Mouse (Mus musculus): ENCODE measurements around the gene Spsb1. TPM values are rescaled to one million over a fixed set of nuclear protein-coding genes. Genes with fewer than 3 reads are reported as not detected.

The Spsb1 gene
- polyA plus RNA-seq, 1 experiment from 2014 or later = 7.0 TPM

- Histone ChIP-seq H3K4me1 (replicated peaks; ENCODE audit: control insufficient read depth, insufficient read depth, low read length) (no peaks in the 10 kb centered on the region), H3K27me3 (ENCODE audit: control insufficient read depth, insufficient read depth, low read length) (no peaks in the 10 kb centered on the region), H3K4me2 (replicated peaks) (no peak overlapping the region), H3K36me3 (replicated peaks; ENCODE audit: control insufficient read depth, insufficient read depth) (no peaks in the 10 kb centered on the region), H3K9ac (no peak overlapping the region), H3K27ac (no peak overlapping the region), H3K9me3 (ENCODE audit: control insufficient read depth, low read length) (no peaks in the 10 kb centered on the region), H3K4me3 (replicated peaks; ENCODE audit: low read length) (no peak overlapping the region)
- ATAC-seq (ENCODE audit: low FRiP score) = no peak
- 80% methylated on average over 7 of the region's 7 CpGs for WGBS
- no peak for DNase-seq (ENCODE audit: low spot score)
Observed at GRCm38 (mm10) chr4:149996440-149996839, 41.6 kb upstream of the Spsb1 start.

GRCm38 (mm10) chr4:149995911-149996310 is 41.1 kb upstream of the Spsb1 start:
- Histone ChIP-seq H3K4me3 (replicated peaks; ENCODE audit: low read length) (no peak overlapping the region), H3K4me1 (replicated peaks; ENCODE audit: control insufficient read depth, insufficient read depth, low read length) (peaks cover 3% of the 10 kb centered on the region; the same call in 1 of the 2 replicates), H3K9ac (no peak overlapping the region), H3K27me3 (ENCODE audit: control insufficient read depth, insufficient read depth, low read length) (no peaks in the 10 kb centered on the region), H3K4me2 (replicated peaks) (no peak overlapping the region), H3K27ac (no peak overlapping the region), H3K36me3 (replicated peaks; ENCODE audit: control insufficient read depth, insufficient read depth) (no peaks in the 10 kb centered on the region), H3K9me3 (ENCODE audit: control insufficient read depth, low read length) (no peaks in the 10 kb centered on the region)
- ATAC-seq (ENCODE audit: low FRiP score) = no peak
- DNase-seq (ENCODE audit: low spot score) = no peak
- WGBS = 90% methylated on average over 7 of the region's 7 CpGs

DNA sequence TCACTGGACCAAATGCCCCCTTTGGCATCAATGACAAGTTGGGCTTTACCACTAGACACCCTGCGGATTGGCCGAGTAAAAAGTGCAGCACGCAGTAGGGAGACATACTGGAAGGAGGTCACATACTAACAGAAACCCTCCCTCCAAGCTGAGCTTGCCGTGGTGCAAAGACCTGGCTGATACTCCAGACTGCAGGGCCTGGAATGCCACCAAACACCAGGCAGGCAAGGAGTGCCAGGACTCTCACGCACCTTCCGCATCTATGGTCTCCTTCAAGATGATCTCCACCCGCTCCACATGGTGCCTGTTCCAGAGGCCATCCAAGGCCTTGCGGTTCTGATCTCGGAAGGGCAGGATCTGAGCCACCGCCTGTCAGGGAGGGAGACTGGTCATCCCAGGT is 39.4 kb upstream of the Spsb1 start:
- no peaks in the 10 kb centered on the region for H3K36me3 ChIP-seq (replicated peaks; ENCODE audit: control insufficient read depth, insufficient read depth)
- no peak overlapping the region for H3K4me2 ChIP-seq (replicated peaks)
- no peak overlapping the region for H3K9ac ChIP-seq
- DNase-seq (ENCODE audit: low spot score) = no peak
- H3K27ac ChIP-seq = no peak overlapping the region
- H3K4me3 ChIP-seq (replicated peaks; ENCODE audit: low read length) = no peak overlapping the region
- no peak for ATAC-seq (ENCODE audit: low FRiP score)
- peaks cover 20% of the 10 kb centered on the region for H3K4me1 ChIP-seq (replicated peaks; ENCODE audit: control insufficient read depth, insufficient read depth, low read length)
- 92% methylated on average over 10 of the region's 10 CpGs for WGBS
- no peaks in the 10 kb centered on the region for H3K9me3 ChIP-seq (ENCODE audit: control insufficient read depth, low read length)
- H3K27me3 ChIP-seq (ENCODE audit: control insufficient read depth, insufficient read depth, low read length) = no peaks in the 10 kb centered on the region

DNA sequence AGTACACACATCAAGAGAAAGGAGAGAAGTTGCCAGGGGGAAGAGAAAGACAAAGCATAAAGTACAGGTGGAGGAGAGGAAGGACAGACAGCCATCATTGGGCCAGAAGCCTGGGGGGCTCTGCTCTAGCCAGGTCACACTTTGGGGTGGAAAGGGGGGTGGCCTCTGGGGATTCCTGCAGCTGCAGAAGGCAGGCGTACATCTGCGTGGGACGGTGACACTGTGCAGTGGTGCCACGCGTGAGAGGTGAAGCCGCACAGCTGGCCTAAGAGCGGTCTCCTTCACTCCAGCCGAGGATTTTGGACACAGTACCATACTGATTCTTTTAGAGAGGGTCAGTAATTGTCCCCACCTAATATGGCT is 37.8 kb upstream of the Spsb1 start:
- WGBS = 87% methylated on average over 8 of the region's 8 CpGs
- no peak overlapping the region for H3K4me3 ChIP-seq (replicated peaks; ENCODE audit: low read length)
- H3K27ac ChIP-seq = no peak overlapping the region
- no peaks in the 10 kb centered on the region for H3K9me3 ChIP-seq (ENCODE audit: control insufficient read depth, low read length)
- no peak overlapping the region for H3K4me2 ChIP-seq (replicated peaks)
- peaks cover 22% of the 10 kb centered on the region for H3K4me1 ChIP-seq (replicated peaks; ENCODE audit: control insufficient read depth, insufficient read depth, low read length)
- H3K36me3 ChIP-seq (replicated peaks; ENCODE audit: control insufficient read depth, insufficient read depth) = no peaks in the 10 kb centered on the region
- ATAC-seq (ENCODE audit: low FRiP score) = no peak
- H3K9ac ChIP-seq = no peak overlapping the region
- DNase-seq (ENCODE audit: low spot score) = no peak
- H3K27me3 ChIP-seq (ENCODE audit: control insufficient read depth, insufficient read depth, low read length) = no peaks in the 10 kb centered on the region

- Histone ChIP-seq H3K4me3 (replicated peaks; ENCODE audit: low read length) (no peak overlapping the region), H3K27me3 (ENCODE audit: control insufficient read depth, insufficient read depth, low read length) (no peaks in the 10 kb centered on the region), H3K4me2 (replicated peaks) (no peak overlapping the region), H3K9me3 (ENCODE audit: control insufficient read depth, low read length) (no peaks in the 10 kb centered on the region), H3K4me1 (replicated peaks; ENCODE audit: control insufficient read depth, insufficient read depth, low read length) (peaks cover 22% of the 10 kb centered on the region), H3K27ac (no peak overlapping the region), H3K9ac (no peak overlapping the region), H3K36me3 (replicated peaks; ENCODE audit: control insufficient read depth, insufficient read depth) (no peaks in the 10 kb centered on the region)
- ATAC-seq (ENCODE audit: low FRiP score) (no peak), DNase-seq (ENCODE audit: low spot score) (no peak)
- 79% methylated on average over 13 of the region's 13 CpGs for WGBS
Observed at GRCm38 (mm10) chr4:149991755-149992669, 37.2 kb upstream of the Spsb1 start.

DNA sequence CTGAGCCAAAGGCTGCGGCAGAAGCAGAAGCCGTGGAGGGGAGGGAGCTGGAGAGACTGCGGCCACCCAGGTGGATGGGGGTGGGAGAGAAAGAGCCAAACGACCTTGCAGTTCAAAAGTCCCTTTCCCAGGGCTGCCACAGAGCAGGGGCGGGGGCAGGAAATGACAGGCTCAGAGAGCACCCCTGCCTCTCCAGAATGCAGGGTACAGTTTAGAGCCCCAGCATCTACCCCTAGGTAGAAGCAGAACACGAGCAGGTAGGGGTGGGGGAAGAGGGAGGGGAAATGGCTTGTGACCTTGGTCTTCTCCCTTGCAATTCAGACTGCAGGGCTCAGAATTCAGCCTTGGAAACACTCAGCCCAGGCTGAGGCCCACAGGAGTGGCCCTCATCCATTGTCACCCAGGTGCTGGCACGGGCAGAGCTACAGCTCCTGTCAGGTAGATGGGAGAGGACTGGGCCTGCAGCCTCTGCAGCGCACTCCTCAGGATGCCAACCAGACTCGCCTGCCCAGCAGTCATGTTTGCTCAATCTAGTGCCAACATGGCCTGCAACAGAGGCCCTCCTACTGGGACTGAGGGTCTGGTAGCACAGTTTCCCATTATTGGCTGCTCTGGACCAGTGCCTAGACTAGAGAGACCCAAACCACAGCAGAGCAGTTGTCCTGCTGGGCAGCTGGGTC is 36.3 kb upstream of the Spsb1 start:
- H3K27ac ChIP-seq = no peak overlapping the region

GRCm38 (mm10) chr4:149990212-149990953 is 35.5 kb upstream of the Spsb1 start:
- H3K27ac ChIP-seq = no peak overlapping the region
- WGBS = 11% methylated on average over 8 of the region's 8 CpGs
- ATAC-seq (ENCODE audit: low FRiP score) = peak; percentile 45; the same call in 1 of the 2 replicates
- no peak for DNase-seq (ENCODE audit: low spot score)
- H3K36me3 ChIP-seq (replicated peaks; ENCODE audit: control insufficient read depth, insufficient read depth) = no peaks in the 10 kb centered on the region
- H3K4me3 ChIP-seq (replicated peaks; ENCODE audit: low read length) = no peak overlapping the region
- no peaks in the 10 kb centered on the region for H3K9me3 ChIP-seq (ENCODE audit: control insufficient read depth, low read length)
- peaks cover 22% of the 10 kb centered on the region for H3K4me1 ChIP-seq (replicated peaks; ENCODE audit: control insufficient read depth, insufficient read depth, low read length)
- no peak overlapping the region for H3K9ac ChIP-seq
- H3K27me3 ChIP-seq (ENCODE audit: control insufficient read depth, insufficient read depth, low read length) = no peaks in the 10 kb centered on the region
- H3K4me2 ChIP-seq (replicated peaks) = no peak overlapping the region

More for the DNA sequence above, 36.3 kb upstream of the Spsb1 start:
- H3K9ac ChIP-seq = no peak overlapping the region
- H3K9me3 ChIP-seq (ENCODE audit: control insufficient read depth, low read length) = no peaks in the 10 kb centered on the region
- 30% methylated on average over 9 of the region's 9 CpGs for WGBS
- H3K27me3 ChIP-seq (ENCODE audit: control insufficient read depth, insufficient read depth, low read length) = no peaks in the 10 kb centered on the region
- no peak overlapping the region for H3K4me2 ChIP-seq (replicated peaks)
- peaks cover 22% of the 10 kb centered on the region for H3K4me1 ChIP-seq (replicated peaks; ENCODE audit: control insufficient read depth, insufficient read depth, low read length)
- H3K36me3 ChIP-seq (replicated peaks; ENCODE audit: control insufficient read depth, insufficient read depth) = no peaks in the 10 kb centered on the region
- no peak overlapping the region for H3K4me3 ChIP-seq (replicated peaks; ENCODE audit: low read length)
- DNase-seq (ENCODE audit: low spot score) (no peak), ATAC-seq (ENCODE audit: low FRiP score) (no peak)

DNA sequence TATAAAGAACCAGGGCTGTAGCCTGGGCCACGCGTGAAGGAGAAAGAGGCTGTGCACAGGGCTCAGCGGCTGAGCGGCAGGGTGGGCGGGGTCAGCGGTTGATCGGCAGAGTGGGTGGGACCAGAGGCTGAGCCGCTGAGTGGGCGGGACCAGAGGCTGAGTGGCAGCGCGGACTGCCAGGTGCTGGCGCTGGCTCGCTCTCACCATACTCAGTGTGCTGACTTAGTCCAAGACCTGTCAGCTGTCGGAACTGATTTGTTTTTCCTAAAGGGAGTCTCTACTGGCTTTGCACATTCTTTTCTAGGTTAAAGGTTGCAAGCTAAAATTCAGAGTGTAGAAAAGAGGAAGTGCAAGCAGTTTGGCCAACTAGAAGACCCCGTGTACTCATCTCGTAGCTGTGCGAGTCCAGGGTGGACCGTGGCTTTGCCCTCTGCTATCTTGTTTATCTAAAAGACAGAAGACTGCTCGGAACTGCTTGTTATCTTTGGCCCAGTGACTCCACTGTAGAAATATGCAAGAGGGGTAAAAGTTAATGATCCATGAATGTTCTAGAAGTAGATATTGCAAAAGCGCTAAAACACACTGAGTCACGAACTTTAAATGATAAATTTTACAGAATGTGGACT is 34.2 kb upstream of the Spsb1 start:
- H3K36me3 ChIP-seq (replicated peaks; ENCODE audit: control insufficient read depth, insufficient read depth) = no peaks in the 10 kb centered on the region
- H3K9ac ChIP-seq = peak overlapping the region; percentile 51
- peak; percentile 85 for ATAC-seq (ENCODE audit: low FRiP score)

More for the DNA sequence above, 34.2 kb upstream of the Spsb1 start:
- WGBS = 9% methylated on average over 21 of the region's 21 CpGs
- H3K4me3 ChIP-seq (replicated peaks; ENCODE audit: low read length) = peak overlapping the region; percentile 10; the same call in 1 of the 2 replicates
- H3K9me3 ChIP-seq (ENCODE audit: control insufficient read depth, low read length) = no peaks in the 10 kb centered on the region
- no peaks in the 10 kb centered on the region for H3K27me3 ChIP-seq (ENCODE audit: control insufficient read depth, insufficient read depth, low read length)
- H3K27ac ChIP-seq = peak overlapping the region; percentile 69
- peak; percentile 84 for DNase-seq (ENCODE audit: low spot score)
- H3K4me2 ChIP-seq (replicated peaks) = peak overlapping the region; percentile 51
- H3K4me1 ChIP-seq (replicated peaks; ENCODE audit: control insufficient read depth, insufficient read depth, low read length) = peaks cover 22% of the 10 kb centered on the region

Data from hindbrain, embryonic 14.5 days (tissue).